Mouse (Mus musculus): Measurements from ENCODE around the gene Trim28.

DNA sequence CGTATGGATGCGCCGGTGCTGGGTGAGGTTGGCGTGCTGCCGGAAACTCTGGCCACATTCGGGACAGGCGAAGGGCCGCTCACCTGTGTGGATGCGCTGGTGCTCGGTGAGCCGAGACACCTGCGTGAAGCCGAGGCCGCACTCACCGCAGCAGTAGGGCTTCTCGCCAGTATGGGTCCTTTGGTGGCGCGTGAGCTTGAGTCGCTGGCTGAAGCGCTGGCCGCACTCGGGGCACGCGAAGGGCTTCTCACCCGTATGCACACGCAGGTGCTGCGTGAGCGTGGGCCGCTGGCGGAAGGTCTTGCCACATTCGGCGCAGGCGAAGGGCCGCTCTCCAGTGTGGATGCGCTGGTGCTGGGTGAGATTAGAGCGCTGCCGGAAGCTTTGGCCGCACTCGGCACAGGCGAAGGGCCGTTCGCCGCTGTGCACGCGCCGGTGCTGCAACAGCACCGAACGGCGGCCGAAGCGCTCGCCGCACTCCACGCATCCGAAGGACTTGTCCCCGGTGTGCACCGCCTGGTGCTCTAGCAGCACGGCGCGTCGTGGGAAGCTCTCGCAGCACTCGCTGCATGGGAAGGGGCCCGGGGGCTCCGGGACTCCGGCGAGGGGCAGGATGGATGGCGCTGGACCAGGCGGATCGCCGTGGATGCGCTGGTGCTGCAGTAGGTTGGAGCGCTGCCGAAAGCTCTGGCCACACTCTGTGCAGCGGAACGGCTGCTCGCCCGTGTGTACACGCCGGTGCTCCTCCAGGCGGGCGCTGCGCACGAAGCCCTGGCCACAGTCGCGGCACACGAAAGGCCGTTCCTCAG is 44.7 kb downstream of the Trim28 start:
- TF ChIP-seq TAL1 (IDR thresholded peaks at IDR 0.05; ENCODE audit: low read length) (no peak), GATA1 (IDR thresholded peaks at IDR 0.05; ENCODE audit: low read length) (no peak)
